Mouse (Mus musculus) intestine, postnatal 0 days (tissue): ENCODE results near the gene Slc15a3. TPM values are rescaled to one million over a fixed set of nuclear protein-coding genes. Genes with fewer than 3 reads are reported as not detected.

Experiments used
- ATAC-seq: fragments of 200-750 bp; cut with Nextera tagmentation; 2 replicates; pipeline ENCODE4 v1.8.0; 2017; ENCODE audit warnings: mild to moderate bottlenecking, moderate TSS enrichment, moderate library complexity
- H3K27ac ChIP-seq: fragments of 300-500 bp; sonication (generic); 2 replicates; pipeline ENCODE4 v1.5.1; 2014; ENCODE audit warnings: mild to moderate bottlenecking, low read depth, low read length, moderate library complexity
- H3K27me3 ChIP-seq: fragments of 300-500 bp; sonication (generic); replicated peaks from 2 replicates; pipeline ENCODE4 v1.6.1; 2014; ENCODE audit warnings: low read length, mixed read lengths; ENCODE audit not compliant: control insufficient read depth, insufficient read depth
- H3K36me3 ChIP-seq: fragments of 300-500 bp; sonication (generic); 2 replicates; pipeline ENCODE4 v1.6.1; 2014; ENCODE audit warnings: mild to moderate bottlenecking, moderate library complexity; ENCODE audit not compliant: control insufficient read depth, insufficient read depth
- H3K4me1 ChIP-seq: fragments of 300-500 bp; sonication (generic); replicated peaks from 2 replicates; pipeline ENCODE4 v1.6.1; 2014; ENCODE audit warnings: antibody characterized with exemption, low read length, mixed read lengths; ENCODE audit not compliant: control insufficient read depth, insufficient read depth
- H3K4me2 ChIP-seq: fragments of 300-500 bp; sonication (generic); replicated peaks from 2 replicates; pipeline ENCODE4 v1.6.1; 2014; ENCODE audit warnings: low read depth, mild to moderate bottlenecking, moderate library complexity
- H3K4me3 ChIP-seq: fragments of 300-500 bp; sonication (generic); 2 replicates; pipeline ENCODE4 v1.5.1; 2014; ENCODE audit warnings: low read depth, low read length
- H3K9ac ChIP-seq: fragments of 300-500 bp; sonication (generic); 2 replicates; pipeline ENCODE4 v1.6.1; 2014; ENCODE audit warnings: mild to moderate bottlenecking, low read depth, low read length
- H3K9me3 ChIP-seq: fragments of 300-500 bp; sonication (generic); 2 replicates; pipeline ENCODE4 v1.6.1; 2016; ENCODE audit warnings: mixed run types; ENCODE audit not compliant: control insufficient read depth
- CTCF ChIP-seq: sonication (generic); IDR thresholded peaks from 2 replicates; pipeline ENCODE4 v1.5.1; 2016; ENCODE audit warnings: low read depth, mild to moderate bottlenecking, control low read depth, antibody characterized with exemption, moderate library complexity
- WGBS: fragments of 180-500 bp; shearing (Covaris S2); extraction: QIAGEN DNeasy Blood & Tissue Kit; methylation state at CpG from one replicate; pipeline ENCODE4 v1.1.7; 2014; 5-methylcytosine and 5-hydroxymethylcytosine counted together
- polyA plus RNA-seq: library from polyadenylated mRNA; unstranded; fragments of >200 nt; fragmentation: Nextera tagmentation; extraction: Ambion mirVana; gene quantifications from 2 replicates; pipeline ENCODE4 v1.2.1, GENCODE M21; 2015

Slc15a3 gene
- polyA plus RNA-seq, 1 experiment from 2014 or later, result 0.93 TPM

GRCm38 (mm10) chr19:10880975-10881425 is 41.5 kb downstream of the Slc15a3 start:
- H3K27ac ChIP-seq, result 0 out of 2 replicates have a peak overlapping the region, but pooled peaks have one; percentile 75
- no peak for TF ChIP-seq CTCF
- H3K9ac ChIP-seq, result peak overlapping the region; percentile 53
- H3K36me3 ChIP-seq, result no peaks in the 10 kb centered on the region; the same call in 1 of the 2 replicates
- ATAC-seq, result peak; percentile 14; the same call in 1 of the 2 replicates
- WGBS, result 4% methylated on average over 14 of the region's 14 CpGs
- H3K4me2 ChIP-seq, result peak overlapping the region; percentile 90
- H3K4me3 ChIP-seq, result peak overlapping the region; percentile 56
- H3K9me3 ChIP-seq, result no peaks in the 10 kb centered on the region; the same call in 1 of the 2 replicates
- H3K4me1 ChIP-seq, result peaks cover 7% of the 10 kb centered on the region; the same call in 1 of the 2 replicates
- H3K27me3 ChIP-seq, result no peaks in the 10 kb centered on the region

- H3K27ac ChIP-seq, result peak within 1 kb of the TSS; percentile 75
- peak within 1 kb of the TSS; percentile 53 for H3K9ac ChIP-seq
- TF ChIP-seq CTCF, result peak; percentile 63
- H3K9me3 ChIP-seq, result no peaks in the 10 kb centered on the region; the same call in 1 of the 2 replicates
- under 1% methylated on average over 49 of the region's 49 CpGs for WGBS
- no peaks in the 10 kb centered on the region for H3K27me3 ChIP-seq
- H3K36me3 ChIP-seq, result no peaks in the 10 kb centered on the region; the same call in 1 of the 2 replicates
- peak; percentile 86 for ATAC-seq
- H3K4me2 ChIP-seq, result peak within 1 kb of the TSS; percentile 90
- H3K4me1 ChIP-seq, result peaks cover 7% of the 10 kb centered on the region; the same call in 1 of the 2 replicates
- H3K4me3 ChIP-seq, result peak within 1 kb of the TSS; percentile 56
Observed at GRCm38 (mm10) chr19:10881426-10882154, 42.1 kb downstream of the Slc15a3 start, which contains the start of gene Tmem109. TSS of gene Tmem109 (minus strand) at chr19:10882001.

DNA sequence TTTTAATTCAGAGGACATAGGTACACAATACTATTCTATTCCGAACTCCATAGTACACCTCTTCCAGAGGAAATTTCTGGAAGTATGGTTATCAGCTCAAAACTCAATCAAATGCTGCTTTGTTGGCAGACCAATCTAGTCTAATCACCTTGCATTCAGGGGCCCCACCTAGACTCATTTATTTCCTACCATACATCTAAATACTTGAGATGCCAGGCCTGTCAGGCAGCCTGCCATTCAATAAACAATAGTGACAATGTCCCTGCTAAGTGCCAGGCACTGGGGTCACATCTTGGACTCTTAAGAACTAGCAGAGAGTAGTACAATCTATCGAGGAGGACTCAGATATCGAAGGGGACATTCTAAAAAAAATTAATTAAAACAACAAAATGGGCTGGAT is 52.7 kb downstream of the Slc15a3 start:
- Histone ChIP-seq H3K36me3 (no peaks in the 10 kb centered on the region), H3K4me1 (0 out of 2 replicates have a peak, but pooled peaks cover 5% of the 10 kb centered on the region), H3K9ac (no peak overlapping the region), H3K9me3 (no peaks in the 10 kb centered on the region), H3K27me3 (no peaks in the 10 kb centered on the region), H3K27ac (no peak overlapping the region), H3K4me3 (no peak overlapping the region), H3K4me2 (no peak overlapping the region)
- WGBS, result 86% methylated on average over 3 of the region's 3 CpGs
- ATAC-seq, result no peak
- no peak for TF ChIP-seq CTCF

DNA sequence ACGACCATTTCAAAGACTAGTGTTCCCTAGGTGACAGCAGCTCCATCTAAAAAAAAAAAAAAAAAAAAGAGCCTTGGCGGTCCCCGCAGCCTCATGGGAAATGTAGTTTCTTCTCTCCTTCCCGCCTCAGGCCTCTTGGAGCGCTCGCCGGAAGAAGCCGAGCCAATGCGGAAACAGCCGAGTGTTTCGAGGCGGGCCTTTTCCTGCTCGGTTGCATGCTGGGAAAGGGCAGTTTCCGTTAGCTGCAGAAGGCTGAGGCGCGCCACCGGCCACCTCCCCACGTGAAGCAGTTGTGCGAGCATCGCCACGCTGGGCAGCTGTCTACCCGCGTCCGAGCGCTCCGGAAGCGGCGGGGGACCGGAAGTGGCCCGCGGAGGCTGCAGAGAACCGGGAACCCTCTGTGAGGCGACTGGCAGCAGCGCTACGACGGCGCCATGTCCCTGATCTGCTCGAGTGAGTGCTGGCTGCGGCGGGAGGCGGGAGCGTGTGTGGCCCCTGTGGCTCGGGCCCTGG is 55.5 kb downstream of the Slc15a3 start, which contains the start of gene Prpf19:
Prpf19 (plus strand) TSS at position 216 of the 513 bp plus-strand sequence.
- TF ChIP-seq CTCF, result peak; percentile 24
- Histone ChIP-seq H3K27ac (peak within 1 kb of the TSS; percentile 89), H3K4me2 (peak within 1 kb of the TSS; percentile 68), H3K4me1 (0 out of 2 replicates have a peak, but pooled peaks cover 5% of the 10 kb centered on the region), H3K4me3 (peak within 1 kb of the TSS; percentile 66), H3K9me3 (no peaks in the 10 kb centered on the region), H3K27me3 (no peaks in the 10 kb centered on the region), H3K36me3 (peaks cover 24% of the 10 kb centered on the region), H3K9ac (peak within 1 kb of the TSS; percentile 75)
- under 1% methylated on average over 43 of the region's 43 CpGs for WGBS
- peak; percentile 93 for ATAC-seq

DNA sequence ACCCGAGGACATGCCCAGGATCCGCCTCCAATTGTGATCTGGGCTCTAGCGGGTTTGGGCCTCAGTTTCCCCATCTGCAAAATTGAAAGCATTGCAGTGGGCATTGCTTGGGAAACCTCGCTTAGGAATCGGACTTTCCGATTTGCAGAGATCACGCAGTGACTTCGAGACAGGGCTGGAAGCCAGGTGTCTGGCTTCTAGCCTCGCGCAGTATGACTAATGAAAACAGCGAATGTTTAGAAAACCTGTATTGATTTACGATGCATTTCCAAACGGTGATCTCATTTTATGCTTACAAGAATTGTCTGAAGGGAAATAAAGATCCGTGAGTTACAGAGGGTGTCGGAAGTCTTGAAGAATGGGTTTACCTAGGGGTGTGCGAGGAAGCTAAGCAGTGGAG is 56.2 kb downstream of the Slc15a3 start:
- ATAC-seq, result no peak
- peaks cover 30% of the 10 kb centered on the region for H3K36me3 ChIP-seq

DNA sequence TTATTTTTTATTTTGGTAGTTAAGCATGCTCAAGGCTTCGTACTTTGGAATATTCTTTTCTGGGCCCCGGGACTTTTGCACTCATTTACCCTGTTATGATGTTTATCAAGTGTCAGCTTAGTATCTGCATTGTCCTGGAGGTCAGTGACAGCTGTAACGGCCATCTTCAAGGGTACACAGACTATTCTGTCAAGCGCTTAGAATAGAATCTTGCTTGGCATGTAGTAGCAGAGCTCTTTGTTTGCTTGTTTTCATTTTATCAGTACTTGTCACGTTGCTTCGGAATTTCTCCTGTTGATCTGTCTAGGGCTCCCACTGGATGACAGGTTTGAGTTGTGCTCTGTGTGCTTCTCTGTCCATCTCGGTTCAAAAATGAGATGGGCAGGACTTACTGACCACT is 57.3 kb downstream of the Slc15a3 start:
- 51% methylated on average over 7 of the region's 7 CpGs for WGBS
- Histone ChIP-seq H3K27me3 (no peaks in the 10 kb centered on the region), H3K4me2 (peak overlapping the region; percentile 68), H3K27ac (no peak overlapping the region), H3K4me1 (0 out of 2 replicates have a peak, but pooled peaks cover 5% of the 10 kb centered on the region), H3K4me3 (no peak overlapping the region), H3K9ac (no peak overlapping the region), H3K36me3 (peaks cover 42% of the 10 kb centered on the region), H3K9me3 (no peaks in the 10 kb centered on the region)
- no peak for ATAC-seq
- no peak for TF ChIP-seq CTCF

More for the DNA sequence above, 56.2 kb downstream of the Slc15a3 start:
- Histone ChIP-seq H3K9ac (peak overlapping the region; percentile 75), H3K27me3 (no peaks in the 10 kb centered on the region), H3K4me2 (peak overlapping the region; percentile 68), H3K4me1 (0 out of 2 replicates have a peak, but pooled peaks cover 5% of the 10 kb centered on the region), H3K4me3 (peak overlapping the region; percentile 66), H3K9me3 (no peaks in the 10 kb centered on the region), H3K27ac (peak overlapping the region; percentile 89)
- no peak for TF ChIP-seq CTCF
- WGBS, result under 1% methylated on average over 16 of the region's 16 CpGs
